Mouse (Mus musculus): ENCODE results near the gene 7420426K07Rik.

The 7420426K07Rik gene

GRCm38 (mm10) chr9:98902819-98903218 lies at the start of gene 7420426K07Rik:
7420426K07Rik (plus strand) TSS chr9:98903119.
- no peak for DNase-seq (ENCODE audit: low spot score in 2 of 2)

GRCm38 (mm10) chr9:98856210-98856609 lies 46.7 kb upstream of the 7420426K07Rik start, which contains the start of gene Prr23a2:
Prr23a2 (plus strand) TSS chr9:98856494.
- DNase-seq (ENCODE audit: low spot score in 2 of 2), result no peak

GRCm38 (mm10) chr9:98863463-98863862 lies 39.5 kb upstream of the 7420426K07Rik start:
- DNase-seq (ENCODE audit: low spot score in 2 of 2), result no peak

GRCm38 (mm10) chr9:98864571-98864970 lies 38.3 kb upstream of the 7420426K07Rik start, which contains the start of gene Prr23a3:
Prr23a3 (plus strand) TSS chr9:98864767.
- no peak for DNase-seq (ENCODE audit: low spot score in 2 of 2)

GRCm38 (mm10) chr9:98901486-98901885 lies 1.4 kb upstream of the 7420426K07Rik start:
- no peak for DNase-seq (ENCODE audit: low spot score in 2 of 2)

GRCm38 (mm10) chr9:98920629-98921523 lies 18.0 kb downstream of the 7420426K07Rik start:
- no peak for DNase-seq (ENCODE audit: low spot score in 2 of 2)

- no peak for DNase-seq (ENCODE audit: low spot score in 2 of 2)
Observed at GRCm38 (mm10) chr9:98923119-98923518, 20.2 kb downstream of the 7420426K07Rik start.

GRCm38 (mm10) chr9:98924183-98924582 lies 21.3 kb downstream of the 7420426K07Rik start:
- no peak for DNase-seq (ENCODE audit: low spot score in 2 of 2)

GRCm38 (mm10) chr9:98929496-98929895 lies 26.6 kb downstream of the 7420426K07Rik start:
- DNase-seq (ENCODE audit: low spot score in 2 of 2), result no peak

GRCm38 (mm10) chr9:98932931-98933330 lies 30.0 kb downstream of the 7420426K07Rik start:
- no peak for DNase-seq (ENCODE audit: low spot score in 2 of 2)

GRCm38 (mm10) chr9:98935190-98935909 lies 32.4 kb downstream of the 7420426K07Rik start:
- no peak for DNase-seq (ENCODE audit: low spot score in 2 of 2)

- DNase-seq (ENCODE audit: low spot score in 2 of 2), result no peak
Observed at GRCm38 (mm10) chr9:98939290-98939689, 36.4 kb downstream of the 7420426K07Rik start.

- DNase-seq (ENCODE audit: low spot score in 2 of 2), result no peak
Observed at GRCm38 (mm10) chr9:98952171-98953050, 49.5 kb downstream of the 7420426K07Rik start.

- no peak for DNase-seq (ENCODE audit: low spot score in 2 of 2)
Observed at GRCm38 (mm10) chr9:98953291-98953690, 50.4 kb downstream of the 7420426K07Rik start.

- no peak for DNase-seq (ENCODE audit: low spot score in 2 of 2)
Observed at GRCm38 (mm10) chr9:98953830-98954229, 50.9 kb downstream of the 7420426K07Rik start.
